Mouse (Mus musculus) right cerebral cortex, adult 18-20 months (tissue): ENCODE results near the gene Lrp2.
A peak's percentile ranks its signal among the peaks of the same experiment; 100 is the strongest.

Experiments
- DNase-seq: peaks from one replicate; pipeline ENCODE4 v3.0.0; 2022; ENCODE audit warnings: mixed read lengths

Gene Lrp2

DNA sequence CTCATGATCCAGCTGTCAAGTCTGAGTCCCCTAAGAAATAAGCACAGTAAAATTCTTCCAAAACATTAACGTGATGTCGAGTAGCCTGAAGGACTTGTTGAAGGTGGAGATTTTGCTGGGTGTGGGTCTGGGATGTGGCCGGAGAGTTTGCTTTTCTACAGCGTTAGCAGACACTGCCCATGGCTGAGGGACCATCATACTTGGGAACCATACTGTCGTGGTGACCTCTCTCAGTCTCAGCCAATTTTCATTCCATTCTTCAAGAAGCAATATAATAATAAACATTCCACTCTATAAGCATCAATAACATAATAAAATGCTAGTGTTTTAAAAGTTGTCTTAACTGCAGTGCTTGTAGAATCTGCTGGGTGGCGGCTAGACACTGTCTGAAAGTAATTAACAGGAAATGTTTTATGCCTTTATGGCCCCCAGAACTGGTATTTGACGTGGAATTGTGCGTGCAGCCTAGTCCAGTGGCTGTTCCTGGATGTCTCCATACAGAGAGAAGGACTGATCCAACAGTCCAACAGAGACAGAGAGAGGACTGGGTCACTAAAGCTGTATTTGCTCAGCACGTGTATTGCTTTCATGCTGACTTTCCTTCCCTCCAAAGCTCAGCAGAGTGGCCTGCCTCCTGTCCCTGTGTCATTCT, 190.1 kb downstream of the Lrp2 start:
- no peak for DNase-seq

DNA sequence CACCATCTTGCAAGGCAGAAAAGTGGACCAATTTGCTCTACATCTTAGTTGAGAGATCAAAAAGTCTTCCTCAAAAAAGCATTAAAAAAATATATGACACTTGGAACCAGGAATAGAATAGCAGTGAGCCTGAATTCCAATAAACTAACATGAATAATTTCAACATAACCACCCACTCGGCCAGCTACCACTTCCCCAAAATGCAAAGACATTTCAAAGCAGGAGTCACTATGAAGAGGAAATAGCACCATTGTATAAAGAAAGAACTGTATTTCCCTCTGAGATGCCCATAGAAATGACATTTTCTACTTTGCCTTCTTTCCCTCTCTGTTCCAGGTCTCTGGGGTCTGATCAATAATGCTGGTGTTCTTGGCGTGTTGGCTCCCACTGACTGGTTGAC, 191.9 kb downstream of the Lrp2 start:
- DNase-seq, result no peak

DNA sequence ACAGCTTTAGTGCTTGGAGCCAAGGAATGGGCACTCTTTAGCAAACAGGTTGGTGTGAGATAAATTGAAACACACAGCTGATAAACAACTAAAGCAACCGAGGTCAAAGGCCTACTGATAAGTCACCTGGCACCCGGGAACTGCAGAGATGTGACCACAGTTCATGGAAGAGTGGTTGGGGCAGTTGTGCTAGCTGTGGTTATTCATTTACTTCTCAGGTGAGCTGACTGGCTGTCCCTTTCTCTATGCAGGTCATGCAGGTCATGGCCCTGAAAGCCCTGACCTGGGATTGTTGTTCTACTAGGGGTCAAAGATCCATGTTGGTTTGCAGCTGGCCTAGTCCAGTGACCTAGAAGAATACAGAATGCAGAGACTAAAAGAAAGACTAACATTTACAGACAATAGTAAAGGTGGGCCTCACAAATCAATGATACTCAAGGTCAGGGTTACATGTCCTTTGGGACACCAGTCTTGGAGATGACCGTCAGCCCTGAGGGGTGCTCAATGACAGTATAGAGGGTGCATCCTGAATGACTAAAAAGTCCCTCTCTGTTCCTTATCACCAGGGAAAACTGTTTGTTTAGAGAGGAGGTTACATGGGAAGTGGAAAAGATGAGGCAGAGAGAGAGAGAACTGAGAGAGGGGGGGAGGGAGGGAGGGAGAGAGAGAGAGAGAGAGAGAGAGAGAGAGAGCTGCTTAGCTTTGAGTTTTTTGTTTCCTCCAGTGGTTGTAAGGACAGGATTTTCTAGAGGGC, 199.6 kb downstream of the Lrp2 start:
- no peak for DNase-seq

DNA sequence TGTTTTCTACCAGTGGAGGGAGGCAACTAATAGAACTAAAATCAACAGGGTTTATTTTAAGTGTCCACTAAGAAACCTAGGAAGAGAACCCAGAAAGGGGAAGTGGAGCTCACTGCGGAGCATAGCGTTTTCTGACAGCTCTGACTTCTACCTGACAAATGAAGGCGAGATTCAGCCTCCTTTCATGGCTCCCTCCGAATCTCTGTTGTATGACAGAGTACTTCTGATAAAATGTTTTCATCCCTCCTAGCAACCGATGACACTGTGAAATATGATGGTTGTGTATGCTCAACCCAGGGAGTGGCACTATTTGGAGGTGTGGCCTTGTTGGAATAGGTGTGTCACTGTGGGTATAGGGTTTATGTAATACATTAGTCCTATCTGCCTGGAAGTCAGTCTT, 203.0 kb downstream of the Lrp2 start:
- no peak for DNase-seq

DNA sequence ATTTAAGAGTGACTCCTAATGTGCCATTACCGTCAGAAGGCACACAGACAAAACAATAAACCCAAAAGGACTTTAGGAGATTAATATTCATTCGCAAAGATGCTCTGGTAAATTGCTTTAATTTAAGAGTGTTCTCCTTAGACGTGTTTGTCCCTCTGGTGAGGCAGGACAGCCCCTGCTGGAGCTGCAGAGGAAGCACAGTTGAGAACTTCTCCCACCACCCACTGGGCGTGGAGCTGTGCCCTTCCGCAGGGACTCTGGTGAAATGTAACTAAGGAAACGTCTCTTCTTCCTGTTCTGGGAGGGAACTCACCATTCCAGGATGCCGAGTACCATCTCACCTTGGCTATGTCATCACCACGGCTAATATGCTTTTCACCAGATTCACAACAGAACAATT, 204.1 kb downstream of the Lrp2 start:
- no peak for DNase-seq

DNA sequence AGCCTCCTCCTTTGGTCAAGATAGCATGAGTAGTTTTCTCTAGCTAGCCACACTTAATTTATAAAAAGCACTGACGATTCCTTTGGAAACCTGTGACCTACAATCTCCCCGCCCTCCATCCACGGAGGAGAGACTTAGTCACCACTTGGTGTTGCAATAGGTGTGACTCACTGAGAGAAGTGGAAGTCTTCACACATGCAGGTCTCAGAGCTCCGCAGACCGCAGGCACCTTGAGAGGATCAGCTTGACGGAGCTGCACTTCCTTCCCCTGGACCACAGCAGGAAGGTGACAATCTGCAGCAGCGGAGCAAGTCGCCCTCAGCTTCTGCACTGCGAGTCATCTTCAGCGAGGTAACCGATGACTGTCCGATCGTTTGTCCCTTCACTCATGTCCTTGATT, 205.6 kb downstream of the Lrp2 start, which contains the start of gene Dhrs9:
Gene Dhrs9, plus strand, starts transcription at position 165 of the 400 bp plus-strand sequence.
- peak; percentile 32 for DNase-seq

DNA sequence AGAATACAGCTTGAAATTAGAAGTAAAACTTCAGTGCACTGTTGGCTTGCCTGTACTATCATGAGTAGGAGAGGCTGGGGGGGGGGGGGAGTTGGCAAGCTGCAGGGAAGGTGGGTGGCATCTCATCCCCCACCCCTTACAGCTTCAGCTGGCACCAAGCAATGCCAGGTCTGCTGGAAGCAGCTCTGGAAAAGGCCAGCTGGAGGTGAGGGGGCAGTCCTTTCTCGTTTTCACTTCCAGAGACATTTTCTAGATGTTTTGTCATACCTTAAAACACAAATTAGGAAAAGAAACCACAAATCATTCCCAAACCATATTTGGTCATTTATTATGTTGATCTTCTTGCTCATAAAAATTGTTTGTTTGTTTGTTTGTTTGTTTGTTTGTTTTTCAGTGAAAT, 206.1 kb downstream of the Lrp2 start:
- no peak for DNase-seq

DNA sequence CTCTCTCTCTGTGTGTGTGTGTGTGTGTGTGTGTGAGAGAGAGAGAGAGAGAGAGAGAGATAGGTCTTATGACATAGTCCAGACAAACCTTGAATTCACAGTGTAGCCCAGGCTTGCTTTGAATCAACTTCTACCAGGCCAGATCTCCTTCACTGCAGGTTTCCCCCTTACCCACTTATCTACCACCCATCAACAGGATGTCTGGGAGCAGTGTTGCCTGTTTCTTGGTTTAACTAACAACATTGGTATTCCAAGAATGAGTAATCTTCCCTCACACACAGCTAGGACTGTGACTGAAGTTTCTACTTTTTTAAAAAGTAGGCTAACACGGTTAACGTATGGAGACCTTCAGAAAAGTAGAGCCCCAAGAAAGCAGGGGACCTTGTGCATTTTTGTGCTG, 209.1 kb downstream of the Lrp2 start:
- no peak for DNase-seq
